Mouse (Mus musculus): ENCODE measurements at regions not wholly inside any gene's neighbourhood (a gene's known extent, or its start where the extent isn't known, plus 50 kb on each side); places are given as distances from the start of the nearest gene placed in this dataset.

DNA sequence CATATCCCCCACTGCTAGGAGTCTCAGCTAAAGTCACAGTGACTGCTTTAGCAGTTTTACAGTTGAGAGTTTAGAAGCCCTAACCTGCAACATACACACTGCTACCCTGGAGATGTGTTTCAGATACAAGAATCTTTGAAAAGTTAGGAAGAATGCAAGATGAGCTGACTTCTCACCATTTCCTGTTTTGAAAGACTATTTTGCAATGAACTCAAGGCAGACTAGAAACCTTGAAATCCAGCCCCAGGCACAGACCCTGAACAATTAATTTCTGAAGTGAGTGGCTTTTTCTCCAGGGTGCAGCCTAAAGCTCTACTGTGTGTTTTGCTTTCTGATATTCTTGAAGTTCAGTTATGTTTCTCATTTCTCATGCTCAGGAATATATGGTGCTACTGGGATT, 440.6 kb downstream of the Nebl start:
- Histone ChIP-seq H3K36me3 (ENCODE audit: control insufficient read depth, insufficient read depth, low read length) (no peaks in the 10 kb centered on the region), H3K4me3 (replicated peaks; ENCODE audit: low read depth, low read length) (no peak overlapping the region), H3K27ac (replicated peaks; ENCODE audit: low read depth, low read length) (no peak overlapping the region), H3K9ac (replicated peaks; ENCODE audit: low read length) (no peak overlapping the region), H3K4me1 (ENCODE audit: control insufficient read depth, insufficient read depth, low read length) (no peaks in the 10 kb centered on the region), H3K4me2 (ENCODE audit: low read length) (no peak overlapping the region), H3K27me3 (ENCODE audit: control insufficient read depth, insufficient read depth, low read length) (no peaks in the 10 kb centered on the region), H3K9me3 (ENCODE audit: control insufficient read depth, low read length) (no peaks in the 10 kb centered on the region)
- DNase-seq: no peak
- ATAC-seq (ENCODE audit: low FRiP score, low TSS enrichment): no peak

DNA sequence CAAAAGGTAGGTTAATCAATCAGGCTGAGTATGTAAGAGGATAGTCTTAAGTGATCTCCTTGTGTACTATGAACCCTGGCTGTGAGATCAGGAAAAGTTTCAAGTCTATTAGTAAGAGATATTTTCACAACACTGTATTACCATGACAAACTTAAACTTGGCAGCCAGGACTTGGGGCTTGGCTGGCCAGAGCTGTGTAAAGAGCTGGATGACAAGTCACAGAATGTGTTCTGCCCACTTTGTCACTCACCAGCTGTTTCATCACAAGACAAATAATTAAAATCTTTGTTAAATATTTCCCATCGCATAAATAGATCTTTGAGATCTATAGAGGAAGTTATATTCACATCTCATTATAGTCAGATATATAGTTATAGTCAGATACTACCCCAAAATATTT, 443.7 kb downstream of the Nebl start:
- Histone ChIP-seq H3K4me3 (replicated peaks; ENCODE audit: low read depth, low read length) (no peak overlapping the region), H3K4me1 (ENCODE audit: control insufficient read depth, insufficient read depth, low read length) (no peaks in the 10 kb centered on the region), H3K4me2 (ENCODE audit: low read length) (no peak overlapping the region), H3K27me3 (ENCODE audit: control insufficient read depth, insufficient read depth, low read length) (no peaks in the 10 kb centered on the region), H3K9me3 (ENCODE audit: control insufficient read depth, low read length) (no peaks in the 10 kb centered on the region), H3K9ac (replicated peaks; ENCODE audit: low read length) (no peak overlapping the region), H3K36me3 (ENCODE audit: control insufficient read depth, insufficient read depth, low read length) (no peaks in the 10 kb centered on the region), H3K27ac (replicated peaks; ENCODE audit: low read depth, low read length) (no peak overlapping the region)
- ATAC-seq (ENCODE audit: low FRiP score, low TSS enrichment) (no peak), DNase-seq (no peak)
- WGBS: 91% methylated on average over 1 of the region's 1 CpGs

DNA sequence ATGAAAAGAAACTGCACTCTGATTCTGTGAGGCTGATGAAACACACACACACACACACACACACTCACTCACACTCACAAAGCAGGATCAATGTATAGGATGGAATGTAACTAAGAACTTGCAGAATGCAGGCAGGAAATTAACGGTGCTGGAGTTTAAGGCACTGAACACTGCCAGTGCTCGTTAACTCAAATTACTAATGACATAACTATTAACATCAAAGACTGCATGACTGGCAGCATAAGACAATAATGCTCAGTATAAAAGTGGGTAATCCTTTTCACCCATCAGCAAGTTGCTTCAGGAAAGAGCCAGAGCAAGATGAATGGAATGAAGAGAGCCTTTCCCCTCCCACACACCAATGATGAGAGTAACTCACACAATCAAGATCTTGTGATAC, 481.3 kb downstream of the Nebl start:
- DNase-seq (no peak), ATAC-seq (ENCODE audit: low FRiP score, low TSS enrichment) (0 out of 2 replicates have a peak, but pooled peaks have one; percentile 27)
- Histone ChIP-seq H3K4me3 (replicated peaks; ENCODE audit: low read depth, low read length) (no peak overlapping the region), H3K9me3 (ENCODE audit: control insufficient read depth, low read length) (no peaks in the 10 kb centered on the region), H3K27me3 (ENCODE audit: control insufficient read depth, insufficient read depth, low read length) (no peaks in the 10 kb centered on the region), H3K4me1 (ENCODE audit: control insufficient read depth, insufficient read depth, low read length) (no peaks in the 10 kb centered on the region), H3K9ac (replicated peaks; ENCODE audit: low read length) (no peak overlapping the region), H3K4me2 (ENCODE audit: low read length) (no peak overlapping the region), H3K27ac (replicated peaks; ENCODE audit: low read depth, low read length) (no peak overlapping the region), H3K36me3 (ENCODE audit: control insufficient read depth, insufficient read depth, low read length) (no peaks in the 10 kb centered on the region)
- WGBS: 54% methylated on average over 2 of the region's 2 CpGs

DNA sequence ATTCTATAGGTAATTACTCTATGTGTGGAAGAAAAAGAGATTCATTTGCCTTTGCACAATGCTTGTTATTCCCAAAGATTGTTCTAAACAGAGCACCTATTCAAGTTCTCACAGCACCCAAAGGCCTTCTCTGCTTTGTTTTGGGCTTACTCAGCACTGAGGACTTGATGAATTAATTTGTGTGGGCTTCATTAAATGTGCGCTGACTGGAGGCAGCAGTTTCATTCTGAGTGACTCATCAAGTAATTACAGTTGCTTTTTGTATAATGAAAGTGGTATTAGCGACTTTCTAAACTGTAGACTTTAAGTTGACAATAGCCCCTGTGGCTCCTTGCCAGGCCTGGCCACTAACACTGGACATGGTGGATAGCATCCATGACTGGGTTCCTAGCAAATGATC, 485.4 kb downstream of the Nebl start:
- Histone ChIP-seq H3K27me3 (ENCODE audit: control insufficient read depth, insufficient read depth, low read length) (no peaks in the 10 kb centered on the region), H3K4me3 (replicated peaks; ENCODE audit: low read depth, low read length) (no peak overlapping the region), H3K27ac (replicated peaks; ENCODE audit: low read depth, low read length) (no peak overlapping the region), H3K4me1 (ENCODE audit: control insufficient read depth, insufficient read depth, low read length) (no peaks in the 10 kb centered on the region), H3K4me2 (ENCODE audit: low read length) (no peak overlapping the region), H3K9me3 (ENCODE audit: control insufficient read depth, low read length) (no peaks in the 10 kb centered on the region), H3K9ac (replicated peaks; ENCODE audit: low read length) (no peak overlapping the region), H3K36me3 (ENCODE audit: control insufficient read depth, insufficient read depth, low read length) (no peaks in the 10 kb centered on the region)
- DNase-seq (no peak), ATAC-seq (ENCODE audit: low FRiP score, low TSS enrichment) (no peak)
- 71% methylated on average over 2 of the region's 2 CpGs for WGBS

DNA sequence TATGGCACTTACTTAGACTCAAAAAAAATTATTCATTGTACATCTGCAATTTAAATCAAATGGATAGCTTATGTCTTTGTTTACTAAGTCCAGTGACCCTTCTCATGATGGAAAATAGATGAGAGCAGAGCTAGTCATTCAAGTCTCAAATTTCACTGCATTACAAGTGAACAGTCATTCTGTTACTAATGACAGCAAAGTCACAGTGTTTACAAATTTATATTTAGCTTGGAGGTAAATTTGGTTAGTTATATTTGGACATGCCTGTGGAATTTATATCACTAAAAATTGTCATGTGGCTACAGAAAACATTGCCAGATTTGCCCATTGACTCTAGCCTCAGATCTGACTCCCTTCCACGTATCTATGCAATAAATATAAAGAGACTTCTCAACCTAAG, 515.7 kb downstream of the Nebl start:
- no peak overlapping the region for H3K4me3 ChIP-seq (replicated peaks; ENCODE audit: low read depth, low read length)
- no peaks in the 10 kb centered on the region for H3K27me3 ChIP-seq (ENCODE audit: control insufficient read depth, insufficient read depth, low read length)
- DNase-seq (no peak), ATAC-seq (ENCODE audit: low FRiP score, low TSS enrichment) (no peak)
- H3K9ac ChIP-seq (replicated peaks; ENCODE audit: low read length): no peak overlapping the region
- no peaks in the 10 kb centered on the region for H3K4me1 ChIP-seq (ENCODE audit: control insufficient read depth, insufficient read depth, low read length)
- WGBS: 70% methylated on average over 1 of the region's 1 CpGs
- H3K9me3 ChIP-seq (ENCODE audit: control insufficient read depth, low read length): no peaks in the 10 kb centered on the region
- no peaks in the 10 kb centered on the region for H3K36me3 ChIP-seq (ENCODE audit: control insufficient read depth, insufficient read depth, low read length)
- H3K27ac ChIP-seq (replicated peaks; ENCODE audit: low read depth, low read length): no peak overlapping the region
- H3K4me2 ChIP-seq (ENCODE audit: low read length): no peak overlapping the region

DNA sequence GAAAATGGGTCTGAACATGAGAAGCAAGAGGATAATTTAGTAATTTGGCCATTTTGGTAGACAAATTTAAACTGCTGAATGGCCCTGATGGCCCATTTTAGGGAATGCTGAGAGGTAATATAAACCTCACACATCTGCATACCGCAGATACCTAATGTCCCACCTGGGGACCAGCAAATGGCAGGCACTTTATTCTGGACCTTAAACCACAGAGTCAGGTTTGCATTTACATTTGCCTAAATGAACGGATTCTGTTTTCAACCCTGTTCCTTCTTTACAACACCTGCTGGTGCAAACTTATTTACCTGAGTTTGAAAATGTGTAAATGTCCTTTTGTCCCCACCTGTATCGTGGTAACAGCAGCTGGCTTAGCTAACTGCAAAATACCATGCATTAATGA, 516.4 kb downstream of the Nebl start:
- Histone ChIP-seq H3K36me3 (ENCODE audit: control insufficient read depth, insufficient read depth, low read length) (no peaks in the 10 kb centered on the region), H3K27me3 (ENCODE audit: control insufficient read depth, insufficient read depth, low read length) (no peaks in the 10 kb centered on the region), H3K9me3 (ENCODE audit: control insufficient read depth, low read length) (no peaks in the 10 kb centered on the region), H3K4me1 (ENCODE audit: control insufficient read depth, insufficient read depth, low read length) (no peaks in the 10 kb centered on the region), H3K4me3 (replicated peaks; ENCODE audit: low read depth, low read length) (no peak overlapping the region), H3K4me2 (ENCODE audit: low read length) (no peak overlapping the region), H3K27ac (replicated peaks; ENCODE audit: low read depth, low read length) (no peak overlapping the region), H3K9ac (replicated peaks; ENCODE audit: low read length) (no peak overlapping the region)
- DNase-seq (no peak), ATAC-seq (ENCODE audit: low FRiP score, low TSS enrichment) (no peak)
- WGBS: 66% methylated on average over 3 of the region's 3 CpGs

DNA sequence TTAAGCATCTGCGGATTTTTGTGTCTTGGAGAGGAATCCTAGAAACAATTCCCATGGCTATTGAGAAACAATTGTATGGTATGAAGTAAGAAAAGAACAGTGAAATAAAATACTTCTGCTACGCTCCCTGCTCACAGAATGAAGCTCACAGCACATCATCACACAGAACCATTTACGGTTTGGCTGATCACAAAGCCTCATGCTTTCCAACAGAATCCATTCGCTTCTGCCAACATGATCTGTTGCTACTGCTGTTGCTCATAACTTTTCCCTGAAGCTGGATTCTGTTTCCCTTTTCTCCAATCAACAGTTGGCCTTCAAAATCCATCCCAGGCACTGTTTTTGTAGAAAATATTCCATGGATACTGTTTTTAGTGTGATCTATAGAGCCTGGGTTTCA, 518.7 kb downstream of the Nebl start:
- Histone ChIP-seq H3K9me3 (ENCODE audit: control insufficient read depth, low read length) (no peaks in the 10 kb centered on the region), H3K27ac (replicated peaks; ENCODE audit: low read depth, low read length) (no peak overlapping the region), H3K4me1 (ENCODE audit: control insufficient read depth, insufficient read depth, low read length) (no peaks in the 10 kb centered on the region), H3K4me2 (ENCODE audit: low read length) (no peak overlapping the region), H3K9ac (replicated peaks; ENCODE audit: low read length) (no peak overlapping the region), H3K27me3 (ENCODE audit: control insufficient read depth, insufficient read depth, low read length) (no peaks in the 10 kb centered on the region), H3K36me3 (ENCODE audit: control insufficient read depth, insufficient read depth, low read length) (no peaks in the 10 kb centered on the region), H3K4me3 (replicated peaks; ENCODE audit: low read depth, low read length) (no peak overlapping the region)
- WGBS: 91% methylated on average over 4 of the region's 4 CpGs
- ATAC-seq (ENCODE audit: low FRiP score, low TSS enrichment): no peak
- no peak for DNase-seq

DNA sequence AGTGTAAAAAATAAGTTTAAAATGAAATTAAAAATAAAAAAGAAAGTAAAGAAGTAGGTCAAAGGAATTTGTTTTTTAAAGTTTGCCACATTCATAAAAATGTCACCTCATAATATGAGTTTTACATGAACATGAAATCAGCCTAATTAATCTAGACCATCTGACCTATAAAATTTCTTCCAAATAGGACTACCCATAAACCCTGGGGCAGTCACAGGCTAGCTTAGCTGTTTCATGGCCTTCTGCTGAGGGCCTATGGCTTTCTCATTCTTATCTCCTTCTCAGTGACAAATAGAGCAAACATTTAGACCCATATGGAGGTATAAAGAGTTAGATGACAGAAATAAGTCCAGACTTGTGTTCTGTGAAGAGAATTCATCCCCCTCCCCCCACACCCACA, 520.2 kb downstream of the Nebl start:
- H3K27me3 ChIP-seq (ENCODE audit: control insufficient read depth, insufficient read depth, low read length): no peaks in the 10 kb centered on the region
- H3K9me3 ChIP-seq (ENCODE audit: control insufficient read depth, low read length): no peaks in the 10 kb centered on the region
- no peak overlapping the region for H3K27ac ChIP-seq (replicated peaks; ENCODE audit: low read depth, low read length)
- H3K4me2 ChIP-seq (ENCODE audit: low read length): no peak overlapping the region
- H3K4me1 ChIP-seq (ENCODE audit: control insufficient read depth, insufficient read depth, low read length): no peaks in the 10 kb centered on the region
- no peaks in the 10 kb centered on the region for H3K36me3 ChIP-seq (ENCODE audit: control insufficient read depth, insufficient read depth, low read length)
- ATAC-seq (ENCODE audit: low FRiP score, low TSS enrichment) (no peak), DNase-seq (no peak)
- H3K9ac ChIP-seq (replicated peaks; ENCODE audit: low read length): no peak overlapping the region
- no peak overlapping the region for H3K4me3 ChIP-seq (replicated peaks; ENCODE audit: low read depth, low read length)

DNA sequence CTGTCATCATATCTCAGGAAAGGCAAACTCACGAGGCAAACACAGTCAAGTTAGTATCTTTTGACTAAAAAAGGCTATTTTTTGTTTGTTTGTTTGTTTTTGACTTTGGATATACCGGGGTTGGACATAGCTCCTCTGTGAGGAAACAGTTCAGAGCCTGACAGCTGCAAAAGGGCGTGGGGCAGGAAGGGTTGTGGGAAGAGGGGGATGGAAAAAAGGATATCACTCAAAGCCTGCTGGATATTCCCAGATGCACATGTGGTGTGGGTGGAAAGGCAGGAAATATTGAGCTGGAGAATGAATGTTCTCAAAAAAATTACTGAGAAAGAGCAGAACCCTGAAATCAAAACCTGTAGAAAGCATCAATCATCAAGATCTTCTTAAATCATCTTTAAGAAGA, 537.7 kb downstream of the Nebl start:
- WGBS: 73% methylated on average over 3 of the region's 3 CpGs
- DNase-seq (no peak), ATAC-seq (ENCODE audit: low FRiP score, low TSS enrichment) (no peak)
- Histone ChIP-seq H3K4me1 (ENCODE audit: control insufficient read depth, insufficient read depth, low read length) (no peaks in the 10 kb centered on the region), H3K9me3 (ENCODE audit: control insufficient read depth, low read length) (no peaks in the 10 kb centered on the region), H3K4me2 (ENCODE audit: low read length) (no peak overlapping the region), H3K9ac (replicated peaks; ENCODE audit: low read length) (no peak overlapping the region), H3K27me3 (ENCODE audit: control insufficient read depth, insufficient read depth, low read length) (no peaks in the 10 kb centered on the region), H3K36me3 (ENCODE audit: control insufficient read depth, insufficient read depth, low read length) (no peaks in the 10 kb centered on the region), H3K4me3 (replicated peaks; ENCODE audit: low read depth, low read length) (no peak overlapping the region), H3K27ac (replicated peaks; ENCODE audit: low read depth, low read length) (no peak overlapping the region)
